Mouse (Mus musculus) cortical plate, adult 2 months (tissue): ENCODE results near the gene Fam160b1. TPM values are rescaled to one million over a fixed set of nuclear protein-coding genes. Genes with fewer than 3 reads are reported as not detected.

ENCODE experiments used
- H3K27ac ChIP-seq: fragments of 200-500 bp; 2 replicates; pipeline ENCODE4 v1.5.1; 2012; ENCODE audit warnings: low read length, control low read depth, inconsistent platforms; ENCODE audit not compliant: insufficient read depth
- H3K4me1 ChIP-seq: fragments of 200-500 bp; 2 replicates; pipeline ENCODE4 v1.6.1; 2011; ENCODE audit warnings: low read length; ENCODE audit not compliant: control insufficient read depth, insufficient read depth
- H3K4me3 ChIP-seq: fragments of 200-500 bp; 2 replicates; pipeline ENCODE4 v1.5.1; 2011; ENCODE audit warnings: mild to moderate bottlenecking, low read length, control low read depth; ENCODE audit not compliant: insufficient read depth
- CTCF ChIP-seq: fragments of 200-500 bp; IDR thresholded peaks from 2 replicates; pipeline ENCODE4 v1.5.1; 2011; ENCODE audit warnings: mild to moderate bottlenecking, control low read depth, low read length; ENCODE audit not compliant: insufficient read depth; ENCODE audit errors: extremely low read depth
- POLR2A ChIP-seq: fragments of 200-500 bp; IDR thresholded peaks from 2 replicates; pipeline ENCODE4 v1.6.1; 2011; ENCODE audit warnings: mild to moderate bottlenecking, low read length, control low read depth; ENCODE audit not compliant: insufficient read depth; ENCODE audit errors: extremely low read depth
- polyA plus RNA-seq: library from polyadenylated mRNA; depleted of rRNA; stranded (reverse); fragments of >200 nt; gene quantifications from 2 replicates; pipeline ENCODE4 v1.2.3, GENCODE M21; 2012

Fam160b1 gene
- polyA plus RNA-seq, 1 experiment = 16.9 TPM

DNA sequence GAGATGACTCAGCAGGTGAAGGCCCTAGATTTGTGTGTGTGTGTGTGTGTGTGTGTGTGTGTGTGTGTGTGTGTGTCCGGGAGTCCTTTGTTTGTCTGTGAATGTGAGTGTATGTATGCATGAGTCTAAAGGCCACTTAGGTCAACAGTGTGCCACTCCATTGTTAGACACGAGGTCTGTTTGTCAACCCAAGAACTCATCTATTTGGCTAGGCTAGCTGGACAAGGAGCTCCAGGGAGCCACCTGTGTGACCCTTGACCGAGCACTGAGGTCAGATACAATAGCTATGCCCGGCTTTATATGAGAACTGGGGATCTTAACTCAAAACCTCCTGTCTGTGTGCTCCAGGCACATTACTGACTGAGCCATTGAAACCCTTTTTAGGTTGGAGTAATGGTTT lies 38.0 kb upstream of the Fam160b1 start:
- Histone ChIP-seq H3K4me3 (no peak overlapping the region), H3K27ac (no peak overlapping the region), H3K4me1 (peaks cover 1% of the 10 kb centered on the region; the same call in 1 of the 2 replicates)
- TF ChIP-seq POLR2A (no peak), CTCF (no peak)

DNA sequence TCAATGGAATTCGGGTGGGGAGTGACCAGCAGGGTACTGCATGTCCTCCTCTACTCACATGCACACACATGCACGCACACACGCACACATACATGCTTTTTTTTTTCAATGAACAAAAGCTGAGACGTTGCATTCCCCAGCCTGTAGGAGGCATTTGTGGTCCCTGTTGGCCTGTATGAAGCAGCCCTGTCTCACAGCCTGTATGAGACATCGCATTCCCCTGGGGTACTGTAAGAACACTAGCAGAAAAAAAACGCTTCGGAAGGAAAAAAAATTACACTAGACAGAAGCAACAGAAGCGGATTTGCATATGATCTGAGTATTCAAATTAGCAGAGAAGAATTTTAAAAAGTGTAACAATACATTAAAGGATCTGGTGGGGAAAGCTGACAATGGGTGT lies 37.4 kb upstream of the Fam160b1 start:
- TF ChIP-seq CTCF = no peak
- no peak for TF ChIP-seq POLR2A
- no peak overlapping the region for H3K4me3 ChIP-seq
- H3K27ac ChIP-seq = no peak overlapping the region
- H3K4me1 ChIP-seq = peaks cover 1% of the 10 kb centered on the region; the same call in 1 of the 2 replicates

DNA sequence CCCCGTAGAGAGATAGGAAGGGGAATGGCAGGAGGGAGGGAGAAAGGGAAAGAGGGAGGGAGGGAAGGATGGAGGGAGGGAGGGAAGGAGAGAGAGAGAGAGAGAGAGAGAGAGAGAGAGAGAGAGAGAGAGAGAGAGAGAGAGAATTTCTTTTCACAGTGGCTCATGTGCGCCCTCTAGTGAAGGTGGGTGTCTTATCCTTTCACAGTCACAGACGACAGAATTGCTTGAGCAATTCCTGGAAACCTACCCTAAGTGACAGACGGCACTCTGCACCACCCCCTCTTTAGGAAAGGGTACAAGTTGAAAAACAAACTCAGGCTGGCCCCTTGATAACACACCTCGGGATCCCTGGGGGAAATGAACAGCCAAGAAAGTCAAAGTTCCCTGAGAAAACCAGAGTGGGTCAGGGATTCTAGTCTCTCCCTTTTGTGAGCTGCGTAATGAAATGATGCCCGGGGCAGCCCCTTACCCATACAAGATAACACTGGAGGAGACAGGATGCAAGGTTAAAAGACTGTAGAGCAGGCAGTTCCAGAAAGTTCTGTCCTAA lies 34.7 kb upstream of the Fam160b1 start:
- TF ChIP-seq POLR2A (no peak), CTCF (peak; percentile 65)
- no peak overlapping the region for H3K27ac ChIP-seq
- H3K4me3 ChIP-seq = no peak overlapping the region
- H3K4me1 ChIP-seq = peaks cover 1% of the 10 kb centered on the region; the same call in 1 of the 2 replicates

DNA sequence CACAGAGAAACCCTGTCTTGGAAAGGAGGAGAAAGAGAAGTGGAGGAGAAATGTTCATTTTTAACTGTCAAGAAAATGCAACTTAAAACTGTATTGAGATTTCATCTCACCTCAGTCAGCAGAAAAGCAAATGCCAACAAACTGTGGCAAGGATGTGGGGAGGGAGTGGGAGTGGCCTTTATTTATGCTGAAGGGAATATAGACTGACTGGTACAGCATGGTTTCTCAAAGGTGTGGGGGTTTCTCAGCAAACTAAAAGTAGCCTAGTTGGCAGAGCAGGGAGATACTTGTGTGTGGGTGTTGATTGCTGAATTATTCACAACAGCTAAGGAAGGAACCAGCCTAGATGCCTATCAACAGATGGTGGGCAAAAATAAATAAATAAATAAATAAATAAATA lies 32.8 kb upstream of the Fam160b1 start:
- Histone ChIP-seq H3K4me3 (no peak overlapping the region), H3K27ac (no peak overlapping the region), H3K4me1 (peaks cover 1% of the 10 kb centered on the region; the same call in 1 of the 2 replicates)
- TF ChIP-seq CTCF (no peak), POLR2A (no peak)

DNA sequence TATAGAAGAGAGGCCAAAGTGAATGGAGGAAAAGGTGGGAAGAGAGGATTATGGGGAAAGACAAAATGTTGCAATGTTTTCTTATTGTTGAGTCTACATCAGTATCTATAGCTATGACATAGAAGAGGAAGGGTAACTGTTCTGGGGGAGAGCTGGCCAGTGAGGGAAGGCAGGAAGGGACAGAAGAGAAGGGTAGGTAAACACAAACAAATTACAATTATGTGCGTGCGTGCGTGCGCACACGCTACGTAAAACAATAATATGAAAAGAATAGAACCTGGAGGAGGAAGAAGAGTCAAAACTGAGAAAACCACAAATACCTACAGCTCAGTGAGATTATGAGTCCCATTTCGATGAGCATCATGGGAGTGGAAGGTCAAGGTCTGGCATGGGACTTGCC lies 32.2 kb upstream of the Fam160b1 start:
- peaks cover 1% of the 10 kb centered on the region; the same call in 1 of the 2 replicates for H3K4me1 ChIP-seq
- no peak overlapping the region for H3K27ac ChIP-seq
- TF ChIP-seq CTCF = no peak
- no peak for TF ChIP-seq POLR2A
- no peak overlapping the region for H3K4me3 ChIP-seq

DNA sequence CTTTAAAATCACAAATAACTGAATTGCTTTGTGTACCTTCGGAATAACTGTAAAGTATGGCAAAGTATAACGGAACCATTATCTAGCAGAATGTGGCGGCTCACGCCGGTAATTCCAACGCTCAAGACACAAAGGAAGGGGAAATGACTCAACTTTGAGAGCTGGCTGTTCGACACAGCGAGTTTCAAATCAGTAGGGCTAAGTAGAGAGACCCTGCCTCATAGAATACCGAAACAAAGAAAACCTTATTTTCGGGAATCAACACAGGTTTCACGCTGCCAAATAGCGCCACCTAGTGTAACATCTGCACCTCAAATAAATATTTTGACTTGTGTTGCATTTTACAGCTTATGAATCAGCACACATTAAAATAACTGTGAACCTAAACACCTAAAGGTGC lies 31.7 kb upstream of the Fam160b1 start:
- TF ChIP-seq CTCF = peak; percentile 52; the same call in 1 of the 2 replicates
- TF ChIP-seq POLR2A = no peak
- H3K4me1 ChIP-seq = peaks cover 1% of the 10 kb centered on the region; the same call in 1 of the 2 replicates
- no peak overlapping the region for H3K4me3 ChIP-seq
- no peak overlapping the region for H3K27ac ChIP-seq

DNA sequence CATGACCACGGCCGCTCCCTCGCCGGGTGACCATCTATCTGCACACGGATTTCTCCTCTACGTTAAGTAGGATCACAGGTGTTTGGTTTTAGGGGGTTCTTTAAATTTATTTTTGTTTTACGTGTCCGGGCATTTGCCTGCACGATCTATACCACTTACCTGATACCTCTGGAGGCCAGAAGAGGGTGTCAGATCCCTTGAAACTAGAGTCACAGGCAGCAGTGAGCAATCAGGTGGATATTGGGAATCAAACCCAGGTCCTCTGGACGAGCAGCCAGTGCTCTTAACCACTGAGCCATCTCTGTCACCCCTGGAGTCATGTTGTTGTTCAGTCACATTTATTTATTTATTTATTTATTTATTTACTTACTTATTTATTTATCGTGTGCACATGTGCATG lies 30.2 kb upstream of the Fam160b1 start:
- no peak overlapping the region for H3K4me3 ChIP-seq
- H3K27ac ChIP-seq = no peak overlapping the region
- TF ChIP-seq POLR2A = no peak
- no peak for TF ChIP-seq CTCF
- peaks cover 1% of the 10 kb centered on the region; the same call in 1 of the 2 replicates for H3K4me1 ChIP-seq

DNA sequence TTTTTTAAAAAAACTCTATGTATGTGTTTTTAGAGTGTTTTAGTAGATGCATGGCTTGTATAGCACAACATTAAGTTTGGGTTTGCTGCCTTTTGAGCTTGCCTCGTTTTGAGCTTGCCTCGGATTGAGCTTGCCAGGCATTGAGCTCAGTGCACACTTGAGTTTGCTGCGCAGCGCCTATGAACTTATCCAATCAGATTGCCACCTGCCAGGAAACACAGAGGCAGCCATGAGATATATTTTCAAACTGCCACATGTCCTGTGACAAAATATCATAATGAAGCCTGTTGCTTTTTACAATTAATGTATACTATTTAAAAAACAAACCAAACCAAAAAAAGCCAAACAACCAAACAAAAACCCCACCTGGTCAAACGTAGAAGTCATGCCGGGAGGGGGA lies 29.2 kb upstream of the Fam160b1 start:
- H3K27ac ChIP-seq = no peak overlapping the region
- no peak for TF ChIP-seq POLR2A
- TF ChIP-seq CTCF = no peak
- no peak overlapping the region for H3K4me3 ChIP-seq
- no peaks in the 10 kb centered on the region for H3K4me1 ChIP-seq

DNA sequence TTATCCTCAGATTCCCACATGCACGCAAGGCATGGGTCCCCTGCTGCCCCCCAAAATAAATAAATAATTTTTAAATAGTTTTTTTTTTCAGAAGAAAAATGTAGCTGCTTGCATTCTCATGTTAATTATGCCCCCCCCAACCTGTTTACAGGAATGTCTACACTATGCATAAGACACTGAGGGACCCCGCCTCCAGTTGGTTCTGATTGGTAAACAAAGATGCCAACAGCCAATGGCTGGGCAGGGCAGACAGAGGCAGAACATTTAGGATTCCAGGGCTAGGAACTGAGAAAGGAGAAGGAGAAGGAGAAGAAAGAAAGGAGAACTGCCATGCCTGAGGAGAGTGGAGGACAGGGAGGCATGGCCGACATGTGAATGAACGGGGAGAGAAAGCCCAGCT lies 27.1 kb upstream of the Fam160b1 start:
- Histone ChIP-seq H3K27ac (no peak overlapping the region), H3K4me3 (no peak overlapping the region), H3K4me1 (no peaks in the 10 kb centered on the region)
- TF ChIP-seq POLR2A (no peak), CTCF (no peak)

DNA sequence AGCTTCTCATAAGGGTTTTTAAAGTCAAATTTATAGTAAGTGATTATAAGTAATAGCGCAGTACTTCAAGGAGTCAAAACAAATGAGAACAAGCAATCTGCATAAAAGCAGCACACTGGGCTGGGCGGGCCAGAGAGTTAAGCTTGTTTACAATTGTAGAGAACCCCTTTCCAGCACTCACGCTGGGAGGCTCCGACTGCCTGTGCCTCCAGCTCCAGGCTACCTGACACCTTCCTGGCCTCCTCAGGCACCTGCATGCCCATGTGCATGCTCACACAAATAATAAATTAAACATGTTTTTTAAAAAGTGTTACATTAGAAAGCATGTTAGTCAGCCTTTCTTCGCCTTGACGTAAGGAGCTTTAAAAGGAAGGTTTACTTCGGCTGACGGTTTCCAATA lies 25.3 kb upstream of the Fam160b1 start:
- Histone ChIP-seq H3K4me3 (no peak overlapping the region), H3K27ac (no peak overlapping the region), H3K4me1 (no peaks in the 10 kb centered on the region)
- TF ChIP-seq CTCF (no peak), POLR2A (no peak)
